Mouse (Mus musculus): ENCODE data around the gene Ccdc155. TPM values are rescaled to one million over a fixed set of nuclear protein-coding genes. Genes with fewer than 3 reads are reported as not detected.

The Ccdc155 gene
- total RNA-seq, 1 experiment: 2.4 TPM

GRCm38 (mm10) chr7:45196176-45196535 lies 8.5 kb downstream of the Ccdc155 start:
- Histone ChIP-seq H3K9ac (ENCODE audit: insufficient read depth, low read depth, low read length, poor library complexity, severe bottlenecking) (no peak overlapping the region), H3K27ac (ENCODE audit: insufficient read depth, low read depth, low read length, poor library complexity, severe bottlenecking) (no peak overlapping the region), H3K36me3 (ENCODE audit: control insufficient read depth, insufficient read depth, low read length, poor library complexity, severe bottlenecking) (no peaks in the 10 kb centered on the region), H3K4me1 (ENCODE audit: control insufficient read depth in 2 of 2, insufficient read depth in 2 of 2, low read length in 2 of 2, poor library complexity in 1 of 2) (peaks cover 0 to 18% of the 10 kb centered on the region in 2 experiments; a peak in 1 of 4 replicates), H3K9me3 (ENCODE audit: control insufficient read depth, insufficient read depth, low read depth, low read length) (no peaks in the 10 kb centered on the region), H3K4me3 (ENCODE audit: insufficient read depth in 1 of 2, low read depth in 1 of 2, low read length in 2 of 2, poor library complexity in 1 of 2, severe bottlenecking in 1 of 2) (no peak overlapping the region)
- no peak for DNase-seq (ENCODE audit: low read depth, low spot score)
- in situ Hi-C loops (cut with MboI; ENCODE audit: low sequenced_read_pairs in 2 of 2, unreplicated experiment in 2 of 2): no loop called here
- TF ChIP-seq HCFC1 (IDR thresholded peaks at IDR 0.05; ENCODE audit: borderline replicate concordance, insufficient read depth, low read length) (no peak), MAFK (IDR thresholded peaks at IDR 0.05; ENCODE audit: insufficient read depth, low read depth, low read length) (no peak), CHD2 (IDR thresholded peaks at IDR 0.05; ENCODE audit: low read depth, low read length) (no peak), ZNF384 (IDR thresholded peaks at IDR 0.05; ENCODE audit: low read depth, low read length) (no peak), ZC3H11A (IDR thresholded peaks at IDR 0.05; ENCODE audit: borderline replicate concordance, low read depth, low read length) (no peak)

- DNase-seq (ENCODE audit: low read depth, low spot score): no peak
- Histone ChIP-seq H3K4me1 (ENCODE audit: control insufficient read depth in 2 of 2, insufficient read depth in 2 of 2, low read length in 2 of 2, poor library complexity in 1 of 2) (peaks cover 0 to 18% of the 10 kb centered on the region in 2 experiments; a peak in 1 of 4 replicates), H3K27ac (ENCODE audit: insufficient read depth, low read depth, low read length, poor library complexity, severe bottlenecking) (no peak overlapping the region), H3K9ac (ENCODE audit: insufficient read depth, low read depth, low read length, poor library complexity, severe bottlenecking) (no peak overlapping the region), H3K4me3 (ENCODE audit: insufficient read depth in 1 of 2, low read depth in 1 of 2, low read length in 2 of 2, poor library complexity in 1 of 2, severe bottlenecking in 1 of 2) (no peak overlapping the region), H3K9me3 (ENCODE audit: control insufficient read depth, insufficient read depth, low read depth, low read length) (no peaks in the 10 kb centered on the region), H3K36me3 (ENCODE audit: control insufficient read depth, insufficient read depth, low read length, poor library complexity, severe bottlenecking) (no peaks in the 10 kb centered on the region)
- TF ChIP-seq HCFC1 (IDR thresholded peaks at IDR 0.05; ENCODE audit: borderline replicate concordance, insufficient read depth, low read length): no peak
- TF ChIP-seq ZNF384 (IDR thresholded peaks at IDR 0.05; ENCODE audit: low read depth, low read length): no peak
- no peak for TF ChIP-seq MAFK (IDR thresholded peaks at IDR 0.05; ENCODE audit: insufficient read depth, low read depth, low read length)
- TF ChIP-seq ZC3H11A (IDR thresholded peaks at IDR 0.05; ENCODE audit: borderline replicate concordance, low read depth, low read length): no peak
- TF ChIP-seq CHD2 (IDR thresholded peaks at IDR 0.05; ENCODE audit: low read depth, low read length): no peak
- in situ Hi-C loops (cut with MboI; ENCODE audit: low sequenced_read_pairs in 2 of 2, unreplicated experiment in 2 of 2): no loop called here
These were observed 9.1 kb downstream of the Ccdc155 start for GRCm38 (mm10) chr7:45195341-45196175.

- no peak for TF ChIP-seq MAFK (IDR thresholded peaks at IDR 0.05; ENCODE audit: insufficient read depth, low read depth, low read length)
- TF ChIP-seq HCFC1 (IDR thresholded peaks at IDR 0.05; ENCODE audit: borderline replicate concordance, insufficient read depth, low read length): no peak
- no peak for TF ChIP-seq ZC3H11A (IDR thresholded peaks at IDR 0.05; ENCODE audit: borderline replicate concordance, low read depth, low read length)
- no peak for TF ChIP-seq ZNF384 (IDR thresholded peaks at IDR 0.05; ENCODE audit: low read depth, low read length)
- TF ChIP-seq CHD2 (IDR thresholded peaks at IDR 0.05; ENCODE audit: low read depth, low read length): no peak
These were observed 10.6 kb downstream of the Ccdc155 start for GRCm38 (mm10) chr7:45193871-45194785.

GRCm38 (mm10) chr7:45193406-45193805 lies 11.3 kb downstream of the Ccdc155 start:
- no peak overlapping the region for H3K9ac ChIP-seq (ENCODE audit: insufficient read depth, low read depth, low read length, poor library complexity, severe bottlenecking)
- H3K9me3 ChIP-seq (ENCODE audit: control insufficient read depth, insufficient read depth, low read depth, low read length): no peaks in the 10 kb centered on the region
- peaks cover 0 to 27% of the 10 kb centered on the region in 2 experiments; a peak in 1 of 4 replicates for H3K4me1 ChIP-seq (ENCODE audit: control insufficient read depth in 2 of 2, insufficient read depth in 2 of 2, low read length in 2 of 2, poor library complexity in 1 of 2)
- no peak overlapping the region for H3K4me3 ChIP-seq (ENCODE audit: insufficient read depth in 1 of 2, low read depth in 1 of 2, low read length in 2 of 2, poor library complexity in 1 of 2, severe bottlenecking in 1 of 2)
- TF ChIP-seq MAFK (IDR thresholded peaks at IDR 0.05; ENCODE audit: insufficient read depth, low read depth, low read length) (no peak), CHD2 (IDR thresholded peaks at IDR 0.05; ENCODE audit: low read depth, low read length) (no peak), HCFC1 (IDR thresholded peaks at IDR 0.05; ENCODE audit: borderline replicate concordance, insufficient read depth, low read length) (no peak), ZC3H11A (IDR thresholded peaks at IDR 0.05; ENCODE audit: borderline replicate concordance, low read depth, low read length) (no peak), ZNF384 (IDR thresholded peaks at IDR 0.05; ENCODE audit: low read depth, low read length) (no peak)
- H3K27ac ChIP-seq (ENCODE audit: insufficient read depth, low read depth, low read length, poor library complexity, severe bottlenecking): no peak overlapping the region
- in situ Hi-C loops (cut with MboI; ENCODE audit: low sequenced_read_pairs in 2 of 2, unreplicated experiment in 2 of 2): no loop called here
- DNase-seq (ENCODE audit: low read depth, low spot score): no peak
- no peaks in the 10 kb centered on the region for H3K36me3 ChIP-seq (ENCODE audit: control insufficient read depth, insufficient read depth, low read length, poor library complexity, severe bottlenecking)

More at GRCm38 (mm10) chr7:45193871-45194785, 10.6 kb downstream of the Ccdc155 start:
- H3K4me1 ChIP-seq (ENCODE audit: control insufficient read depth in 2 of 2, insufficient read depth in 2 of 2, low read length in 2 of 2, poor library complexity in 1 of 2): peaks cover 0 to 25% of the 10 kb centered on the region in 2 experiments; a peak in 1 of 4 replicates
- no peak overlapping the region for H3K27ac ChIP-seq (ENCODE audit: insufficient read depth, low read depth, low read length, poor library complexity, severe bottlenecking)
- H3K4me3 ChIP-seq (ENCODE audit: insufficient read depth in 1 of 2, low read depth in 1 of 2, low read length in 2 of 2, poor library complexity in 1 of 2, severe bottlenecking in 1 of 2): no peak overlapping the region
- in situ Hi-C loops (cut with MboI; ENCODE audit: low sequenced_read_pairs in 2 of 2, unreplicated experiment in 2 of 2): no loop called here
- DNase-seq (ENCODE audit: low read depth, low spot score): no peak
- no peaks in the 10 kb centered on the region for H3K9me3 ChIP-seq (ENCODE audit: control insufficient read depth, insufficient read depth, low read depth, low read length)
- no peaks in the 10 kb centered on the region for H3K36me3 ChIP-seq (ENCODE audit: control insufficient read depth, insufficient read depth, low read length, poor library complexity, severe bottlenecking)
- no peak overlapping the region for H3K9ac ChIP-seq (ENCODE audit: insufficient read depth, low read depth, low read length, poor library complexity, severe bottlenecking)

All from ES-E14 (cell line).